Mouse (Mus musculus) ES-Bruce4 (cell line): Measurements from ENCODE around the gene Hist1h2ac.
"Not testable (repeated sequence)": the region's sequence is repeated elsewhere in the genome, so short reads cannot be mapped to it uniquely, and the experiment has no call there.

Experiments used
- CTCF ChIP-seq: IDR thresholded peaks from one replicate; pipeline ENCODE4 v1.8.1; 2011; ENCODE audit warnings: low read depth, low read length
- EP300 ChIP-seq: IDR thresholded peaks from 2 replicates; pipeline ENCODE4 v1.6.1; 2011; ENCODE audit warnings: low read depth, low read length; ENCODE audit not compliant: insufficient read depth

GRCm38 (mm10) chr13:23702801-23703200 is 19.1 kb upstream of the Hist1h2ac start:
- TF ChIP-seq CTCF, EP300: not testable (repeated sequence)
